Mouse (Mus musculus) liver, postnatal 0 days (tissue): ENCODE data around the gene Ccdc172. TPM values are rescaled to one million over a fixed set of nuclear protein-coding genes. Genes with fewer than 3 reads are reported as not detected.
A peak's percentile ranks its signal among the peaks of the same experiment; 100 is the strongest.

ENCODE experiments used
- ATAC-seq: fragments of 200-750 bp; cut with Nextera tagmentation; 2 replicates; pipeline ENCODE4 v1.8.0; 2017; ENCODE audit warnings: mild to moderate bottlenecking, moderate library complexity
- DNase-seq: peaks from one replicate; pipeline ENCODE4 v3.0.0-alpha.2; 2016
- H3K27ac ChIP-seq: fragments of 300-500 bp; sonication (generic); 2 replicates; pipeline ENCODE4 v1.5.1; 2014; ENCODE audit warnings: antibody characterized with exemption, moderate library complexity, mild to moderate bottlenecking, low read depth
- H3K27me3 ChIP-seq: fragments of 300-500 bp; sonication (generic); 2 replicates; pipeline ENCODE4 v1.6.1; 2014; ENCODE audit warnings: low read length, control low read depth, mixed read lengths; ENCODE audit not compliant: insufficient read depth
- H3K36me3 ChIP-seq: fragments of 300-500 bp; sonication (generic); replicated peaks from 2 replicates; pipeline ENCODE4 v1.6.1; 2014; ENCODE audit warnings: mild to moderate bottlenecking, control low read depth, low read length, moderate library complexity, mixed read lengths; ENCODE audit not compliant: insufficient read depth
- H3K4me1 ChIP-seq: fragments of 300-500 bp; sonication (generic); 2 replicates; pipeline ENCODE4 v1.6.1; 2014; ENCODE audit warnings: antibody characterized with exemption, mild to moderate bottlenecking, control low read depth; ENCODE audit not compliant: insufficient read depth
- H3K4me2 ChIP-seq: fragments of 300-500 bp; sonication (generic); 2 replicates; pipeline ENCODE4 v1.6.1; 2014; ENCODE audit warnings: low read depth, mild to moderate bottlenecking, low read length, moderate library complexity, mixed read lengths
- H3K4me3 ChIP-seq: fragments of 300-500 bp; sonication (generic); 2 replicates; pipeline ENCODE4 v1.5.1; 2014; ENCODE audit warnings: low read depth, low read length
- H3K9ac ChIP-seq: fragments of 300-500 bp; sonication (generic); replicated peaks from 2 replicates; pipeline ENCODE4 v1.6.1; 2014; ENCODE audit warnings: mild to moderate bottlenecking, moderate library complexity
- H3K9me3 ChIP-seq: fragments of 300-500 bp; sonication (generic); 2 replicates; pipeline ENCODE4 v1.6.1; 2016; ENCODE audit warnings: mild to moderate bottlenecking, control low read depth, low read length, mixed read lengths
- CTCF ChIP-seq: sonication (generic); IDR thresholded peaks from 2 replicates; pipeline ENCODE4 v1.5.1; 2016; ENCODE audit warnings: antibody characterized with exemption, low read depth
- EP300 ChIP-seq: IDR thresholded peaks from 2 replicates; pipeline ENCODE4 v1.6.1; 2016; ENCODE audit warnings: antibody characterized with exemption, low read depth, mild to moderate bottlenecking
- WGBS: fragments of 180-500 bp; shearing (Covaris S2); extraction: QIAGEN DNeasy Blood & Tissue Kit; methylation state at CpG from one replicate; pipeline ENCODE4 v1.1.7; 2014; ENCODE audit not compliant: insufficient replicate concordance; 5-methylcytosine and 5-hydroxymethylcytosine counted together
- polyA plus RNA-seq: library from polyadenylated mRNA; unstranded; fragments of >200 nt; fragmentation: Nextera tagmentation; extraction: Ambion mirVana; gene quantifications from 2 replicates; pipeline ENCODE4 v1.2.1, GENCODE M21; 2015

The Ccdc172 gene
- polyA plus RNA-seq, 1 experiment from 2014 or later = not detected

- Histone ChIP-seq H3K9me3 (no peaks in the 10 kb centered on the region), H3K36me3 (no peaks in the 10 kb centered on the region), H3K4me2 (no peak overlapping the region), H3K9ac (no peak overlapping the region), H3K4me1 (no peaks in the 10 kb centered on the region), H3K4me3 (no peak overlapping the region), H3K27me3 (no peaks in the 10 kb centered on the region), H3K27ac (no peak overlapping the region)
- WGBS = 55% methylated on average over 2 of the region's 2 CpGs
- TF ChIP-seq CTCF = no peak
- TF ChIP-seq EP300 = 0 out of 2 replicates have a peak, but pooled peaks have one; percentile 22
- ATAC-seq (peak; percentile 95), DNase-seq (peak; percentile 25)
Observed at GRCm38 (mm10) chr19:58554974-58555373, 43.2 kb downstream of the Ccdc172 start.

- H3K9ac ChIP-seq = no peak overlapping the region
- ATAC-seq (no peak), DNase-seq (peak; percentile 19)
- no peaks in the 10 kb centered on the region for H3K36me3 ChIP-seq
- H3K27me3 ChIP-seq = no peaks in the 10 kb centered on the region
- no peak overlapping the region for H3K27ac ChIP-seq
- TF ChIP-seq EP300 (no peak), CTCF (peak; percentile 65)
- H3K4me3 ChIP-seq = no peak overlapping the region
- no peaks in the 10 kb centered on the region for H3K4me1 ChIP-seq
- no peak overlapping the region for H3K4me2 ChIP-seq
- 47% methylated on average over 5 of the region's 5 CpGs for WGBS
- H3K9me3 ChIP-seq = no peaks in the 10 kb centered on the region
Observed at GRCm38 (mm10) chr19:58558352-58558751, 46.6 kb downstream of the Ccdc172 start.

- TF ChIP-seq CTCF (no peak), EP300 (no peak)
- no peak overlapping the region for H3K9ac ChIP-seq
- no peak overlapping the region for H3K4me3 ChIP-seq
- no peak overlapping the region for H3K27ac ChIP-seq
- no peaks in the 10 kb centered on the region for H3K27me3 ChIP-seq
- H3K9me3 ChIP-seq = no peaks in the 10 kb centered on the region
- no peaks in the 10 kb centered on the region for H3K4me1 ChIP-seq
- no peak overlapping the region for H3K4me2 ChIP-seq
- no peaks in the 10 kb centered on the region for H3K36me3 ChIP-seq
- ATAC-seq (no peak), DNase-seq (no peak)
- 82% methylated on average over 7 of the region's 7 CpGs for WGBS
Observed at GRCm38 (mm10) chr19:58562301-58562815, 50.6 kb downstream of the Ccdc172 start.

GRCm38 (mm10) chr19:58571566-58571965 lies 59.8 kb downstream of the Ccdc172 start:
- no peak overlapping the region for H3K4me3 ChIP-seq
- H3K4me2 ChIP-seq = no peak overlapping the region
- whole genome bisulfite sequencing = 69% methylated on average over 2 of the region's 2 CpGs
- H3K27me3 ChIP-seq = no peaks in the 10 kb centered on the region
- DNase-seq (no peak), ATAC-seq (no peak)
- no peaks in the 10 kb centered on the region for H3K36me3 ChIP-seq
- H3K27ac ChIP-seq = no peak overlapping the region
- TF ChIP-seq EP300 (no peak), CTCF (no peak)
- H3K9me3 ChIP-seq = no peaks in the 10 kb centered on the region
- H3K9ac ChIP-seq = no peak overlapping the region
- H3K4me1 ChIP-seq = no peaks in the 10 kb centered on the region

- no peak overlapping the region for H3K9ac ChIP-seq
- ATAC-seq (no peak), DNase-seq (no peak)
- H3K27ac ChIP-seq = no peak overlapping the region
- no peaks in the 10 kb centered on the region for H3K36me3 ChIP-seq
- no peak overlapping the region for H3K4me3 ChIP-seq
- H3K27me3 ChIP-seq = no peaks in the 10 kb centered on the region
- TF ChIP-seq EP300 (no peak), CTCF (no peak)
- no peak overlapping the region for H3K4me2 ChIP-seq
- no peaks in the 10 kb centered on the region for H3K9me3 ChIP-seq
- 54% methylated on average over 11 of the region's 11 CpGs for WGBS
- no peaks in the 10 kb centered on the region for H3K4me1 ChIP-seq
Observed at GRCm38 (mm10) chr19:58572429-58573071, 60.8 kb downstream of the Ccdc172 start.

GRCm38 (mm10) chr19:58573072-58573438 lies 61.3 kb downstream of the Ccdc172 start:
- 77% methylated on average over 3 of the region's 3 CpGs for WGBS
- ATAC-seq = no peak

More at GRCm38 (mm10) chr19:58573072-58573438, 61.3 kb downstream of the Ccdc172 start:
- Histone ChIP-seq H3K27ac (no peak overlapping the region), H3K4me3 (no peak overlapping the region), H3K9ac (no peak overlapping the region), H3K9me3 (no peaks in the 10 kb centered on the region), H3K36me3 (no peaks in the 10 kb centered on the region), H3K27me3 (no peaks in the 10 kb centered on the region), H3K4me1 (no peaks in the 10 kb centered on the region), H3K4me2 (no peak overlapping the region)
- no peak for DNase-seq
- TF ChIP-seq CTCF (no peak), EP300 (no peak)
